Mouse (Mus musculus): Measurements from ENCODE around the gene Bik. TPM values are rescaled to one million over a fixed set of nuclear protein-coding genes. Genes with fewer than 3 reads are reported as not detected.

Gene Bik
- polyA plus RNA-seq, 1 experiment = 0.91 TPM

DNA sequence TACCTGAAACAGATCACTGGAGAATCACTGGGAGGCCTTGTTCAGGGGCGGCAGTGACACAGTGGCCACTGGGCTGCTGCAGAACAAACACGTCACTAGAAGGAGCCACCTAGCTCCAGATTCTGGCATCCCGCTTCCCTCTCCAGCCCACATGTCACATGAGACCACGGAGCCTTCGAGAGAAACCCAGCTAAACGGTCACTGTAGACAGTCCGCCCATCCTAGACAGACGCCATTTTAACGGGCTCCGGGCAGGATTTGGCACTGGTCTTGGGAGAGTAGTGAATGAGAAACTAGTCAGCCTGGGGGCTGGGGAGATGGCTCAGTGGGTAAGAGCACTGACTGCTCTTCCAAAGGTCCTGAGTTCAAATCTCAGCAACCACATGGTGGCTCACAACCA is 42.4 kb upstream of the Bik start:
- Histone ChIP-seq H3ac (ENCODE audit: control insufficient read depth, insufficient read length, low read depth) (no peak overlapping the region), H3K4me3 (ENCODE audit: insufficient read depth, poor library complexity, severe bottlenecking) (no peak overlapping the region), H3K79me2 (ENCODE audit: control insufficient read depth, insufficient read depth) (no peaks in the 10 kb centered on the region), H3K79me3 (ENCODE audit: low read depth) (no peaks in the 10 kb centered on the region), H3K36me3 (ENCODE audit: control insufficient read depth, insufficient read depth) (peaks cover 3% of the 10 kb centered on the region), H3K27me3 (ENCODE audit: control insufficient read depth, insufficient read depth, insufficient read length) (no peaks in the 10 kb centered on the region)
- TF ChIP-seq MYOD1 (IDR thresholded peaks at IDR 0.05; ENCODE audit: control insufficient read depth, insufficient read length, low read depth) (no peak), MYOG (IDR thresholded peaks at IDR 0.05; ENCODE audit: control insufficient read depth, extremely low read depth, insufficient read length) (no peak), MAX (IDR thresholded peaks at IDR 0.05) (no peak), CTCF (IDR thresholded peaks at IDR 0.05; ENCODE audit: control insufficient read depth, insufficient read depth, insufficient read length) (no peak), FOSL1 (IDR thresholded peaks at IDR 0.05; ENCODE audit: insufficient read depth, low read length, poor library complexity, severe bottlenecking) (no peak), CEBPB (IDR thresholded peaks at IDR 0.05; ENCODE audit: low read depth) (no peak), USF1 (IDR thresholded peaks at IDR 0.05; ENCODE audit: low read depth) (no peak)

- Histone ChIP-seq H3K36me3 (ENCODE audit: control insufficient read depth, insufficient read depth) (peaks cover 28% of the 10 kb centered on the region), H3ac (ENCODE audit: control insufficient read depth, insufficient read length, low read depth) (no peak overlapping the region), H3K79me3 (ENCODE audit: low read depth) (no peaks in the 10 kb centered on the region), H3K27me3 (ENCODE audit: control insufficient read depth, insufficient read depth, insufficient read length) (no peaks in the 10 kb centered on the region), H3K79me2 (ENCODE audit: control insufficient read depth, insufficient read depth) (no peaks in the 10 kb centered on the region), H3K4me3 (ENCODE audit: insufficient read depth, poor library complexity, severe bottlenecking) (no peak overlapping the region)
- TF ChIP-seq MYOD1 (IDR thresholded peaks at IDR 0.05; ENCODE audit: control insufficient read depth, insufficient read length, low read depth) = no peak
- TF ChIP-seq MAX (IDR thresholded peaks at IDR 0.05) = no peak
- no peak for TF ChIP-seq CEBPB (IDR thresholded peaks at IDR 0.05; ENCODE audit: low read depth)
- TF ChIP-seq CTCF (IDR thresholded peaks at IDR 0.05; ENCODE audit: control insufficient read depth, insufficient read depth, insufficient read length) = no peak
- TF ChIP-seq USF1 (IDR thresholded peaks at IDR 0.05; ENCODE audit: low read depth) = no peak
- TF ChIP-seq MYOG (IDR thresholded peaks at IDR 0.05; ENCODE audit: control insufficient read depth, extremely low read depth, insufficient read length) = no peak
- no peak for TF ChIP-seq FOSL1 (IDR thresholded peaks at IDR 0.05; ENCODE audit: insufficient read depth, low read length, poor library complexity, severe bottlenecking)
Measured at GRCm38 (mm10) chr15:83487477-83488115, 39.1 kb upstream of the Bik start.

DNA sequence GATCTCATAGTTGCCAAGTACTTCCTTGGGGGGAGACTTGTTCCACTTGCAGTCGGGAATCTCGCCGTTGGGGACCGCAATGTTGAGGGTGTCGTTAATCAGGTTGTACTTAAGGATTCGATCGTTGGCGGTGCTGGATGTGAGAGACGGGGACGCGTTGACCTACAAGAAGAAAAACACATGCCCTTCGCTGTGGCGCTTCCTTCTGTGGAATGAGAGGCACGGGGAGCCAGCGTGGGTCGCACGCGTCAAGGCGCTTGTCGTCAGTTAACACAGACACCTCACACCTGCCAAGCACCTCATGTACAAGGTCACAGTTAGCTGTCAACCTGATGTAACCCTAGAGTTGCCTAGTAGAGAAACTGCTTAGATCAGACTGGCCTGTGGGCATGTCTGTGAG is 37.2 kb upstream of the Bik start:
- Histone ChIP-seq H3K79me3 (ENCODE audit: low read depth) (no peaks in the 10 kb centered on the region), H3K4me3 (ENCODE audit: insufficient read depth, poor library complexity, severe bottlenecking) (no peak overlapping the region), H3ac (ENCODE audit: control insufficient read depth, insufficient read length, low read depth) (no peak overlapping the region), H3K79me2 (ENCODE audit: control insufficient read depth, insufficient read depth) (no peaks in the 10 kb centered on the region), H3K27me3 (ENCODE audit: control insufficient read depth, insufficient read depth, insufficient read length) (no peaks in the 10 kb centered on the region), H3K36me3 (ENCODE audit: control insufficient read depth, insufficient read depth) (peaks cover 40% of the 10 kb centered on the region)
- TF ChIP-seq CEBPB (IDR thresholded peaks at IDR 0.05; ENCODE audit: low read depth) (no peak), MAX (IDR thresholded peaks at IDR 0.05) (no peak), MYOD1 (IDR thresholded peaks at IDR 0.05; ENCODE audit: control insufficient read depth, insufficient read length, low read depth) (no peak), CTCF (IDR thresholded peaks at IDR 0.05; ENCODE audit: control insufficient read depth, insufficient read depth, insufficient read length) (no peak)

DNA sequence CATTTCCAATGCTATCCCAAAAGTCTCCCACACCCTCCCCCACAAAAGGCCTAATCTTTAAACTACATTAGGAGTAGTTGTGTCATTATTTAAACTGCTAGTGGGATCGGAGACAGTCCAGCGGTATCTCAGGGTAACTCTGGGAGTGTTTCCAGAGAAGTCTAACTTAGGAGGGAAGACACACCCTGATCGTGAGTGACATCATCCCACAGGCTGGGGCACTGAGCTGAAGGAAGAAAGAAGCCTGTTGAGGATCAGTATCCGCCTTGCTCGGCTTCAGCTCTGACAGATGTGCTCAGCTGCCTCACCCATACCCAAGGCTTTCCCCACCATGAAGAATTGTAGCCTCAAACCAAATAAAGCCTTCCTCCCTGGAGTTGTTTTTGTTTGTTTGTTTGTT is 34.8 kb upstream of the Bik start:
- Histone ChIP-seq H3K79me3 (ENCODE audit: low read depth) (no peaks in the 10 kb centered on the region), H3K79me2 (ENCODE audit: control insufficient read depth, insufficient read depth) (no peaks in the 10 kb centered on the region), H3K36me3 (ENCODE audit: control insufficient read depth, insufficient read depth) (peaks cover 53% of the 10 kb centered on the region), H3ac (ENCODE audit: control insufficient read depth, insufficient read length, low read depth) (no peak overlapping the region), H3K4me3 (ENCODE audit: insufficient read depth, poor library complexity, severe bottlenecking) (no peak overlapping the region), H3K27me3 (ENCODE audit: control insufficient read depth, insufficient read depth, insufficient read length) (no peaks in the 10 kb centered on the region)
- TF ChIP-seq MAX (IDR thresholded peaks at IDR 0.05) (no peak), MYOD1 (IDR thresholded peaks at IDR 0.05; ENCODE audit: control insufficient read depth, insufficient read length, low read depth) (peak; percentile 39)

- H3K4me3 ChIP-seq (ENCODE audit: insufficient read depth, poor library complexity, severe bottlenecking) = no peak overlapping the region
- H3K27me3 ChIP-seq (ENCODE audit: control insufficient read depth, insufficient read depth, insufficient read length) = no peaks in the 10 kb centered on the region
- no peaks in the 10 kb centered on the region for H3K79me3 ChIP-seq (ENCODE audit: low read depth)
- H3K36me3 ChIP-seq (ENCODE audit: control insufficient read depth, insufficient read depth) = peaks cover 74% of the 10 kb centered on the region
- TF ChIP-seq CTCF (IDR thresholded peaks at IDR 0.05; ENCODE audit: control insufficient read depth, insufficient read depth, insufficient read length) = no peak
- TF ChIP-seq USF1 (IDR thresholded peaks at IDR 0.05; ENCODE audit: low read depth) = no peak
- TF ChIP-seq MYOD1 (IDR thresholded peaks at IDR 0.05; ENCODE audit: control insufficient read depth, insufficient read length, low read depth) = no peak
- no peak for TF ChIP-seq MAX (IDR thresholded peaks at IDR 0.05)
- TF ChIP-seq FOSL1 (IDR thresholded peaks at IDR 0.05; ENCODE audit: insufficient read depth, low read length, poor library complexity, severe bottlenecking) = no peak
- TF ChIP-seq CEBPB (IDR thresholded peaks at IDR 0.05; ENCODE audit: low read depth) = no peak
- TF ChIP-seq MYOG (IDR thresholded peaks at IDR 0.05; ENCODE audit: control insufficient read depth, extremely low read depth, insufficient read length) = no peak
- H3ac ChIP-seq (ENCODE audit: control insufficient read depth, insufficient read length, low read depth) = no peak overlapping the region
- no peaks in the 10 kb centered on the region for H3K79me2 ChIP-seq (ENCODE audit: control insufficient read depth, insufficient read depth)
Measured at GRCm38 (mm10) chr15:83493856-83494571, 32.6 kb upstream of the Bik start.

DNA sequence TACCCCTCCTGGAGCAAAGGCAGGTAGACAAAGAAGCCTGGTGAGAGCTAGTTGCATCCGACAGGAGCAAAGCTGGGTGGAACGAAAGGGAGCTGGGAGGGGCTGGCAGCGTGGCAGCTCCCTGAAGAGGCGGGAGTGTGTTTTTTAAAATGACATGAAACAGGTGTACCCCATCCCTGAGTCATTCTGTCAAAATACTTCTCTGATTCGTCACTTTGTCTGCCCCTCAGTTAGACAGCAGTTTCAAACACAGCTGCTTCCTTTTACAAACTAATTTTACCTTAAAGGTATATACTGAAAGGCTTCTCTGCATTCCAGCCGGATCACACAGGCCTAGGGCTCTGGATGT is 32.1 kb upstream of the Bik start:
- Histone ChIP-seq H3ac (ENCODE audit: control insufficient read depth, insufficient read length, low read depth) (no peak overlapping the region), H3K4me3 (ENCODE audit: insufficient read depth, poor library complexity, severe bottlenecking) (no peak overlapping the region), H3K79me2 (ENCODE audit: control insufficient read depth, insufficient read depth) (no peaks in the 10 kb centered on the region), H3K27me3 (ENCODE audit: control insufficient read depth, insufficient read depth, insufficient read length) (no peaks in the 10 kb centered on the region), H3K79me3 (ENCODE audit: low read depth) (no peaks in the 10 kb centered on the region), H3K36me3 (ENCODE audit: control insufficient read depth, insufficient read depth) (peaks cover 73% of the 10 kb centered on the region)
- no peak for TF ChIP-seq USF1 (IDR thresholded peaks at IDR 0.05; ENCODE audit: low read depth)
- TF ChIP-seq FOSL1 (IDR thresholded peaks at IDR 0.05; ENCODE audit: insufficient read depth, low read length, poor library complexity, severe bottlenecking) = peak; percentile 35
- peak; percentile 95 for TF ChIP-seq MYOD1 (IDR thresholded peaks at IDR 0.05; ENCODE audit: control insufficient read depth, insufficient read length, low read depth)

Data from C2C12 (cell line).